Mouse (Mus musculus): Measurements from ENCODE around the gene Slc35e1. TPM values are rescaled to one million over a fixed set of nuclear protein-coding genes. Genes with fewer than 3 reads are reported as not detected.

Slc35e1 gene
- 10 to 100 TPM; 36.6 to 43.0 TPM for total RNA-seq (2021)
- long read RNA-seq, experiment 1, full-length matches to known transcripts, result 16 of 26 reads
- long read RNA-seq, experiment 1, partial matches to known transcripts, result 0 of 26 reads
- long read RNA-seq, experiment 1, other reads (novel, unspliced or antisense), result 10 of 26 reads
- long read RNA-seq, experiment 2, full-length matches to known transcripts, result 49 of 59 reads
- long read RNA-seq, experiment 2, partial matches to known transcripts, result 0 of 59 reads
- long read RNA-seq, experiment 2, other reads (novel, unspliced or antisense), result 10 of 59 reads

DNA sequence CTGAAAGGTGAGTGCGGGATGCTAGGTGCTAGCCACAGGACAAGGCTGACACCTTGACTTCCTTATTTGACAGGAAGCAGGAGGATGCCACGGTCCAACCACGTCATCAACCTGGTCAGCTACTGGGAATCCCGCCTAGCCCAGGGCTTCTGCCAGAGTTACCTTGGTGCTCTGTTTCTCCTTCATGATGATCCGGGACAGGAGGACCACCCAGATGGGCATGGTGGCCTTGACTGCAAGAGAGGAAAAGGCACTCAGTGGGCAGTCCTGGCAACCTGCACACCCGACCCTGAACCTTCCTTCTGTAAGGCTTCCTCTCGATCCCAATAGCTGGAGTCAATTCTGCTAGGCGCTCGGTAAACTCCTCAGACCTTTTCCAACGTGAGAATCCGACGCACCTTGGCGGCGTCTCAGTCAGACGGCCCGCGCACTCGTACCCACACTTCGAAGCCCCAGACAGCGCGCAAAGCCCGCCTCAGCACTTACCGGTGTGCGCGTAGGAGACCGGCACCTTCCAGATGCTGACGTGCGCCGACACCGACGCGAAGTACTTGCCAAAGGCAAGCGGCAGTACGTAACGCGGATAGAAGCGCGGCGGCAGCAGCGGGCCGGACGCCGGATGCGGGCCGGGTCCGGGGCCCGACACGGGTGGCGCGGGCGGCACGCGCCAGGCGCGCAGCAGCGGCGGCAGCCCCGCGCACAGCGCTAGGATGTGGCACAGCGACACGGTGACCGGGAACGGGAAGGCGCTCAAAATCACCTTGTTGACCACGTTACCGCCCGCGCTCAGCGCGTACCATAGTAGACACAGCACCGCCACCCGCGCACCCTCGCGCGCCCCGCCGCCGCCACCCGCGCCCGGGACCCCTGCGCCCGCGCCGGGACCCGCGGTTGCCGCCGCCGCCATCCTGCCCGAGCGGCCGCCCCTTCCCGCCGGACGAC, at the start of gene Slc35e1:
Slc35e1 (minus strand) TSS at position 935 of the 942 bp plus-strand sequence.
- peak; percentile 58 for DNase-seq

DNA sequence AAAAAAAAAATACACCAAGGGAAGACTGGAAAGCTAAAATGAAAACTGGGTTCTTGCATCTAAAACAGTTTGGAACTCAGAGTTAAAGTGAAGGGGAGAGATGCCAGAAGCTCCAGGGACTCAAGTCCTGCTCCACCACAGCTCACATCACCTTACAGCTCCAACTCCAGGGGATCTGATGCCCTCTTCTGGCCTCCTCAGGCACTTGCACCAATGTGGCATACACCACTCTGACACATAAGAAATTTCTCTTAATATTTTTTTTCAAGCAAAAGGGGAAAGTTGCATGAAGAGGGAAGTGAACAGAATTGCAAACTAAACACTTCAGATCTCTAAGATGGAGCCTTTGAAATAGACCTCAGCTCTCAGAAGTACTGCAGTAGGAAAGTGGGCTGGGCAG, 46.8 kb upstream of the Slc35e1 start:
- DNase-seq, result no peak

DNA sequence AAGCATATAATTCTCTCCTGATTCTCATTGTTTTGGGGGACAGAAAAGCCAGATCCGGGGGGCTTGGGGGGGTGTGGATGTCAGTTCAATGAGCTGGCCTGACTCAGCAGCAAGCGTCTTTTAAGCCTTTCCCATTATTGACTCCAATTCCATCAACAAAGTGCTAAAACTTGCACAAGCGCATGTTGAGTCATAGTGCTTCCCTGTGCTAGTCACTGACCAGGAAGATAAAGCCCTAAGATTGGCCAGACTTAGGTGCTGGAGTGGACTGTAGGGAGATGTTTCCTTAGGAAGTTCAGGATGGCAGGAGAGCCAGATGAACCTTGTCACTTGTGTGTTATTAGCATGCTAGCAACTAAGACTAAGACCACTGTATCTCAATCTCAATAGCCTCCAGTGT, 42.5 kb upstream of the Slc35e1 start:
- DNase-seq, result no peak

DNA sequence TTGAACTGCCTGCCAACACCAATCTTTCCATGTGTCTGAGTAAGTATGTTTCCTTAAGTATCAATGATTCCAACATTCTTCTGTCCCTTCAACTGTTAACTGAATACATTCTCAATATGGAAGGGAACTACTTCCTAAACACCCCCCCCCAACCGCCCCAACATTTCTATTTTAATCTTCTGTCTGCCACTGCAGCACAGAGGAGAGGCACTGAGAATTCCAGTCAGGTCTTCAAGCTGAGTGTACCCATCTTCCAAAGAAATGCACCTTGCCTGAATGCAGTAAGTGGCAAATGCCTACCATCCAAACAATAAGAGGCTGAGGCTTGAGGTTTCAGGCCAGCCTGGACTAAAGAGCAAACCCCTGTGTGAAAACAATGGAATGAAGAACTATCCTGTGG, 39.7 kb upstream of the Slc35e1 start:
- no peak for DNase-seq

DNA sequence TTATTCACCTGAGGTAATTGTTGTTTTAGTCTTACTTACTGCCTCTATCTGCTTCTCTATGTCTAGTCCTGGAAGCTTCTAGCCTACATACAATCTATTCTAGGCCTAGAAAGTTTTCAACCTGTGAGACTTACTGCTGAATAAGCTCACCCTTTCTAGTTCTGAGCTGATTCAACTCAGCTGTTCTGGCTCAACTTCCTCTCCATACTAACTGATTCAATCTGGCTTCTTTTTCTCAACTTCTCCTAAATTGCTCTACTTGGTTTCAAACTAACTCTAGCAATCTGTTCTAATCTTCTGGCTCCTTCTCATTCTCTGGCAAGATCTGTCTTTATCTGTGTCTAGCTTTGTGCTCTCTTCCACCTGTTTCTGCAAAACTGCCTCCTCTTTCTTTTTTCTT, 29.5 kb upstream of the Slc35e1 start:
- no peak for DNase-seq

DNA sequence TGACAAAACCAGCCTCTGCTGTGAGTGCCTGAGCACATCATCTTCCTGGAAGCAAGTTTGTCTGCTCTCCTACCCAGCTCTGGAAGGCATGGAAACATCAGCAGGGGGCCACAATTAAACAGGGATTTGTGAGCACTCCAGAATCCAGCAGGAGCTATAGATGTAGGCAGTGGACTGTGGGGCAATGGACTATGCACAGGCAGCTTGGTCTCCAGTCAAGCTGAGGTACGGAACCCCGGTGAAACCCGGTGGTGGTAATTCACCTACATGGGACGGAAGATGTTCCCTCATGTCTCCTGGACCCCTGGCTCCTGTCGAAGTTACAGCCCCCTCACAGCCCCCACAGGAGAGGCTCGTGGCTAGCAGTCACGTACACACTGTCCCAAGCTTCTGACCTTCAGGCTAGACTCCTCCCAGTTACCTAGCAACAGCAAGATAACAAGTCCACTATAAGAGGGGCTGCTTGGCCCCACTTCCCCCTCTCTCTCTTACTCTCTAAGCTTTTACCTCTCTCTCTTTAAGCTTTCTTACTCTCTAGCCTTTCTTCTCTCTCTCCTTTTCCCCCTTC, 25.1 kb upstream of the Slc35e1 start:
- DNase-seq, result no peak

DNA sequence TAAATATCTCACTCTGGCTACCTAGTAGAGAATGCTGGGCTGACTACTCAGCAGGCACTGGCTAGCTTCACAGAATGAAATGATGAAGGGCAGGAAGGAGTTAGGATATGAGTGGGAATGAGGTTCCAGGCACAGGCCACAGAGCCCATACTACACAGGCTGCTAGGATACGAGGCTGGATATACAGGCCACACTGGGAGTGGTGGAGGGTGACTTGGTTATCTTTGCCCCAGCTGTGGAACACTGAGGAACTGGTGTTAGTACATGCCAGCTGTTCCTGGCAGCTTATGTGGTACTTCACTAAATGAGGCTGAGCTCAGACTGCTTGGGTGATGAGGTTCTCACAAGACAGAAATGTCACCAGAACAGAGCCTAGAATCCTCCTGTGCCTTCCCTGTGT, 20.7 kb upstream of the Slc35e1 start:
- no peak for DNase-seq

DNA sequence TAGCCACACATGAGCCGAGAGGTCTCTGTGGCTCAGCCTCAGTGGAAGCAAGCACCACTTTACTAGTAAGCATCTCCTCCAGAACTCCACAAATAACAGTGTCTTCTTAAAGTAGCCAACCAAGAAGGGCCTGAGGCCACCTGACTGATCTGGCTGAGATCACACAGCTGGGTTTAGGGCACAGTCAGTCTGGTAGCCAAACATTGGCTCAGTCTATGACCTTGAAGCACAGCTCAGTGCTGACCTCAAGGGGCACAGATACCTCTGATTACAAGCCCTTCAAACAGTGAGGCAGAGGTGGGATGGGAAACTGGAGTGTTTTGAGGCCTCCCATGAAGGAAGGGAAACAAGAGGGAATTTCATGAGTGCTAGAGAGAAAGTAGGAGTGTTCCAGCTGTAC, 20.2 kb upstream of the Slc35e1 start:
- DNase-seq, result no peak

DNA sequence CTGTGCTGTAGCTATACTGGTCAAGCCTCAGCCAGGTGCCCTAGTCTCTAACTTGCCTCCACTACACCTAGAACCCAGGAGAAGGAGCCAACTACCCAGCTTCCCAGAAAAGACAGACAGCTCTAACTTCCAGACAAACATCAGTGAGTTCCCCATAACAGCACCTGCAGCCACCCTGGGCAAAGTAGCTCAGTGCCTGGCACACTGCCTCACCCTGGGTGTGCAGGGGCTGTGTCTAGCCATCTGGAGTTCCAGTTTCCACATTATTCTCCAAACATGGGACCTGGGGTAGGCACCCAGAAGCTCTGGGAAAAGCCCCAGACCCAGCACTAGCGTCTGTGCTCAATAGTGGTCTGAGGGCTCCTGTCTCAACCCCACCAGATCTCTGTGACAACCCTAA, 15.1 kb upstream of the Slc35e1 start:
- DNase-seq, result no peak

DNA sequence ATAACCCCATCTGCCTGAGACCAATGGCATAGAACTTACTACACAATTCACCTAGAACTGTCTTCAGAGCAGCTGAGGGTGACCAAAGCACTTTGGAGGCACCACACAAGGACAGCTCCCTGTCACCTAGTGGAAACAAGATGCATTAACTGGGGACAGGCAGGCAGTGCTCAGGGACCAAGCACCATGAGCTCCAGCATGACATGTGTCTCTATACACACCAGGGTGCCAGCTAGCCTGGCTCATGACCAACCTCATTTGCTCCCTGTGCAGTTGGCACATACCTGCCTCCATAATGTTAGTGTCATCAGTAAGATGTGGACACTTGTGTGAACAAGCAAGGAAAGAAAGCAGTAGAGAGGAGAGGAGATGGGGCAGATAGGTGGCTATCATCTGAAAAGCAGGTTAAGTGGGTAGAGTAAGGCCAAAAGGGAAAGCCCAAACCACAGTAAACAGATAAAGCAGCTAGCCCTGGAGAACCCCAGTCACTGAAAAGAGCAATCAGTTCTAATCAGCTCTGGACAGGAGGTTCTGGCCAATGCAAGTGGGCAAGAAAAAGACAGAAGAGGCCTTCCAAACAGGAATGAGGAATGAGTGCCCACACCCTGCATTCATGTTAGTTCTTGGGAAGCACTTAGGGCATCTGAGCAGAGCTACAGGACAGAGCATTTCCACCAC, 12.4 kb upstream of the Slc35e1 start:
- DNase-seq, result no peak

DNA sequence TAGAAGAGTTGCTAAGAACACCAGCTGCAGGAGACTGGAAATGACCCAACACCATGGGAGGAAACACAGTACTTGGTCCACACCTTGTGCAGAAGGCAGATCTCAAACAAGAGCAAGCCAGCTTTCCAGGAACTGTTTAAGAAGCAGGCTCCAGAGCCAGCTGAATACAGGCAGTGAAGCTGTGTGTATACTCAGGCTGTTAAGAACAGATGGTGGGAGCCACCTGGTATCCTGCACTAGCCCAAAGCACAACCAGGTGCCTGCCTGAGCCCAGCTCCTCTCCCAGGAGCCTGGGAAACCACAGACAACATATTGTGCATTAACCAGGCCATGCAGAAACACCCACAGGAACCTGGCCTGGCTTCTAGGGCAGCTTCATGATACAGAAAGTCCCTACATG, 11.7 kb upstream of the Slc35e1 start:
- no peak for DNase-seq

DNA sequence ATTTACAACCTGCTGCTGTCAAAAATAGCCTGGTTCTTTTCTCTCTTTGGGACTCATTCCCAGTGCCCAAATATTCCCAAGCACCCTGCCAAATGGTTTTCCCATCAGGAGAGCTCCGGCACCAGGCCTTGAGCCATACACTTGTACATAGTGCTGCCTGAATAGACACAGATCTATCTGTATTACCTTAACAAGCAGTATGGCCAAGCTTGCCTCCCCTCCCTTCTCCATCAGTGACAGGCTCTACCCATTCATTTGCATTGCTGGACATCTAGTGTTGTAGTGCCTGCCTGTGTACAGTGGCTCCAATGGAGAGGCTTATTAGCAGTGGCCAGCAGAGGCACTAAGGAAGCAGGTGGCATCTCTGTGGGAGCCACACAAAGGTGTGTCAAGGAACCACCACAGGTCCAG, 8.1 kb upstream of the Slc35e1 start:
- DNase-seq, result peak; percentile 52

DNA sequence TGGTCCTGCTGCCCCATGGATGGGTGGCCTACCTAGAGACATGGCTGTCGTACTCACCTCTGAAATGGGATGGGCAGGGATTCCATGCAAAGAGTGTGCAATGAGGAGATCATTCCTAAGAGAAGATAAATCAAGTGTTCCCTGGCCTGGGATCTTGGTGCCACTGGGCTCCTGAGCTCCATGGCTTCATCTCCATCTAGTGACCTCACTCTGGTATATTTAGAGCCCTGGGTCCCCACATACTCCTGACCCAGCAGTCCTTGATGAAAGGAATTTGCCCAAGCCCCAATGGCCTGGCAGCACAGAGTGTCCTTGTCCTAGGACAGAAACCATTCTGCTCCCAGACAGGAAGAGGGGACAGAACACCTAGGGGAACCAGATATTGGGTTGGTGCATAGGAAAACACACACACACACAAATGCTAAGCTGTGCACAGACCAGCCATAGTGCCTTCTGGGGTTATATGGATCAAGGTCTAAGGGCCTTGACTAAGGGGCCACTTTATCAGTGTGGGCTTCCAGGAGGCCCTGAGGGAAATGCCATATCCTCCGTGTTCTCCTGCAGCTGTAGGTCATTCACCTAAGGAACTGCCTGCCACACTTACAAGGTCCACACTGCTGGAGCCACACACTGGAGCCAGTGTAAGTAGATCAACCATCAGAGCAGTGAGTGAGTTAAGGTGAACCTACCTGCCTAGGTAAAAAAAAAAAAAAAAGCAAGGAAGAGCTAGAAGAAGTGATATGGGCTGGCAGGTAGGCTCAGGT, 7.3 kb upstream of the Slc35e1 start:
- peak; percentile 84 for DNase-seq

DNA sequence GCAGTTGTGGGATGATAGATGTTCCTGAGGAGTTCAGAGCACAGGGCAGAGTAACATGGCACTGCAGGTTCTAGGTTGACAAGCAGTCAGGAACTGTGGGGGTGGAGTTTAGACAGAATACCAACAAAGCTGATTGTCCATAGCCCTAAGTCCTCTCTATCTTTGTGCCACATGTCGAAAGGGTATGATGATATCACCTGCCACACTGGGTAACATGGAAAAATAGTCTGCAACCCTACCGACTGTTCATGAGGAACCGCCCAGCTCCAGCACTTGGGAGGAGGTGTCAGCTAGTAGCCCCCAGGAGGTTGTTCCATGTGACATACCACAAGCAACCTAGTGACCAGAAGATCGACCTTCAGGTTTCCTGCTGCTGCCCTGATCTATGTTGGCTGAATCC, 6.1 kb upstream of the Slc35e1 start:
- no peak for DNase-seq

DNA sequence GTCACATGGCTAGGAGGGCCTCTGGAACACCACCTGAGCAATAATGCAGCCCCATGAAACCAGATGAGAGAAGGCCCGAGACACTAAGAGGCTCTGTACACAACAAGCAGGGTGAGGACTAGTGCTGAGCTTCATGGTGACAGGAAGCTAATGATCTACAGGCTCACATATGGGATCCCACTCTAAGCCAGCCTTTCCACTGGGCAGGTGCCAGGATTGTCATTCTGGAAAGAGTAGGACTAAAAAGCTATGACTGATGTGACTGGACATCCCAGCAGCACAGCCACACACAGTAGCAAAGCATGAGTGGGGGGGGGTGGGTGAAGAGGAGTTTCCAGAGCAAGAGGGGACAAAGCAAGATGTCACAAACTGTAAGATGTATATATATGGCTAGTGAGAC, 5.5 kb upstream of the Slc35e1 start:
- DNase-seq, result no peak

DNA sequence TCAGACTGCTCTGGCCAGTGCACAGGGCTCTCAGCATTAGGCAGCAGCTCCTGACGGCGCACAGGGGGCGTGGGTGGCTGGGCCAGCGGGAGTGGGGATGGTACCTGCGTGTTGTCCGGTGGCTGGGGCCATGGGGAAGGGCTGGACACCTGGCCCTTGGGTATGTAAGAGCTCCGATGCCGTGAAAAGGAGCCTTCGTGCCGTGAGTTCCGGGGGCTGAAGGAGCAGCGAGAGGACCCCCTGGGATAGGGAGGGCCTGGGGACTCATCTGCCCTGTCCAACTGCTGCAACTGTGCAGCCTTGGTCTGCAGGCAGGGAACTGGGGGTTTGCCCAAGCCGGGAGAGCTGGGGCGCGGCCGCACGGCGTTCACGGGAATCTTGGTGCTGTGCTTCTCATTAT, 3.8 kb upstream of the Slc35e1 start:
- DNase-seq, result no peak

DNA sequence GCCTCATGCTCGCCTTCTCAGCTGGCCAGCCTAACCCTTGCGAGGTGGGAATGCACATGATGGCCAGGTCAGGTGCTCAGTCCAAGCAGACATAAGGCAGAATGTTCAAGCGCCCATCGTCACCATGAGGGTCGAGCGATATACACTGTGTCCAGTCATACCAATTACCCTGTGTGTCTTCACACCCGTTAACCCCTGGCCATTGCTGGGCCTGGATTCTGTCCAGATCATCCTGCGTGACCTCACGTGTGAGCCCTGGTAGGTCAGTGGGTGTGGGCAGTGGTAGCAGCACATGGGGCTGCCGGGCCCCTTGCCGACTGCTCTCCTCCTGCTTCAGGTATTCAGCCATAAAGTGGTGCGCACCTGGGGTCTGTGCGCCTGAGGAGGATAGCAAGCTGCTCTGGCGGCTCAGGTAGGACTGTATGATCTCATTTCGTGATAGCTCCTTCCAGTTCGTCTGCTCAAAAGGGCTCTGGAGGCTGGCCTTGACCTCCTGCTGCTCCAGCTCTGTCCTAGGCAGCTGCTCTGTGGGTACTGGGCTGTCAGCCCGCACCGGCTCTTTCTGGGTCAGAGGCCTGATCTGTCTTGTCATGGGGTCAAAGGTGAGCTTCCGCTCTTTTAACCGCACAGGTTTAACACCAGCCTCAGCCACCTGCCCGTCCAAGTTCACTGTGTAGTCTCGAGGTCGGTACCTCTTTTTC, 3.1 kb upstream of the Slc35e1 start:
- no peak for DNase-seq

DNA sequence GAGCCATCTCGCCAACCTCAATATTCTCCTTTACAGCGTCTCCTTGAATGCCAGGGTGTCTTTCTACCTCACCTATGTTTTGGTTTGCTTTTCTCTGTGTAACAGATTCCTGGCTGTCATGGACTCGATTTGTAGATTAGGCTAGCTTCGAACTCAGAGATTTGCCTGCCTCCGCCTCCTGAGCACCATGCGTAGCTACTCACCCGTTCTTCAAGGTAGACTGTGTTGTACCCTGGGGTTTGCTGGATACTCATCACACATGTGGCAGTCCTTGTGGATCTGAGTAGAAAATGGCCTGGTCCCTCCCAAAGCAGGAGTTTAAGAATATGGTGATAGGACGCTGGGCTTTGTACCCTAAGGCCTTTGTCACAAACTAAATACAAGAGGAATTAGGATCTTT, 967 bp upstream of the Slc35e1 start:
- no peak for DNase-seq

DNA sequence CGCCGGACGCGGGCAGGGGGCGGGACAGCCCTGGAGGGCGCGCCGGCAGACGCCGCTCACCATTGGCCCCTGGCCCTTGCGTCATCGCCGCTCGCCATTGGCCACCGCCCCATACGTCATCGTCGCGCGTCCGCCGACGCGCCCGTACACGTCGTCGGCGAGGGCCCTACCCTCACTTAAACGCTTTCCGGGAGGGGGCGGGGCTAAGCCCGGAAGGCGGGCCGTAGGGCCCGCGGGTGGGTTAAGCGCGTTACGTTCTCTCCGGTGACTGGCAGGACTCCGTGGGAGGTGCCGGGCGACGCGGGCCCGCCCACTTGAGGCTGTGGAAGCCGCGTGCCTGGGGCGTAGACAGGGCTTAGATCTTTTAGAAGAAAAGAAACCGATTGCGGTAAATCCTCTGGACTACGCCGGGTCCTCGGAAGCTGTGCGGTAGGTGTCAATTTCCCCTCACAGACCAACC, 238 bp upstream of the Slc35e1 start:
- DNase-seq, result peak; percentile 99

DNA sequence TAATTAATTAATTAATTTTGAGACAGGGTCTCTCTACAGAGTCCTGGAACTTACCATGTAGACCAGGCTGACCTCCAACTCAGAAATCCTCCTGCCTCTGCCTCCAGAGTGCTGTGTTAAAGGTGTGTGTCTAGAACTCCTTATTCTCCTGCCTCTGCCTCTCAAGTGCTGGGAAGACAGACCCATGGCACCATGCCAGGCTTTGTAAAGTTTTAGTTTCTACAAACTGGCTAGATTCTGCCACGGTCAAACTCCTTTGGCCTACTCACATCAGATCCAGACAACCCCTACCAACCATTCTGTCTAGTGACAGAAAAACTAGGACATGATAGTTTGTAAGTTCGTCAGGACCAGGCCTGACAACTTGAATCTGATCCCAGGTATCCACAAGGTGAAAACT, 1.4 kb downstream of the Slc35e1 start:
- no peak for DNase-seq

DNA sequence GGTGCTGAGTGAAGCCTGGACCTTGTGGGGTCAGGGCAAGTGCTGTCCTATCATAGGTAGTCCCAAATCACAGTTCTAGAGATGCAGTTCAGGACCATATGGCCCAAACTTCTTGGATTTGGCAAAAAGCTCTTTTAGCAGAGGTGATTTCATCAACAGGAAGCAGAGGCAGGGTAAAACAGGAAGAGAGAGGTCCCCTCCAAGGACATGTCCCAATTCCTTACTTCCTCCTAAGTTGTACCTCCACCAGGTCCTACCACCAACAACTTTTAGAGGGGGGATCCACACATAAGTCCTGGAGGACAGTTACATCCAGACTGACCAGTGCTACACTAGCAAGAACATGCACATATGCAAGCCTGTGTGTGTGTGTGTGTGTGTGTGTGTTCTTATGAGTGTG, 5.4 kb downstream of the Slc35e1 start:
- DNase-seq, result no peak

Data from gastrocnemius, postnatal 25 days (tissue).